Mouse (Mus musculus) lung, postnatal 0 days (tissue): ENCODE measurements around the gene Srpk2. TPM values are rescaled to one million over a fixed set of nuclear protein-coding genes. Genes with fewer than 3 reads are reported as not detected.

Source experiments
- ATAC-seq: fragments of 200-750 bp; cut with Nextera tagmentation; 2 replicates; pipeline ENCODE4 v1.8.0; 2017; ENCODE audit warnings: moderate library complexity
- DNase-seq: peaks from one replicate; pipeline ENCODE4 v3.0.0-alpha.2; 2016; ENCODE audit warnings: low spot score
- H3K27ac ChIP-seq: fragments of 300-500 bp; sonication (generic); 2 replicates; pipeline ENCODE4 v1.5.1; 2014; ENCODE audit warnings: antibody characterized with exemption, mild to moderate bottlenecking, low read length, mixed read lengths
- H3K27me3 ChIP-seq: fragments of 300-500 bp; sonication (generic); replicated peaks from 2 replicates; pipeline ENCODE4 v1.6.1; 2014; ENCODE audit warnings: low read length, mixed read lengths; ENCODE audit not compliant: insufficient read depth
- H3K36me3 ChIP-seq: fragments of 300-500 bp; sonication (generic); 2 replicates; pipeline ENCODE4 v1.6.1; 2014; ENCODE audit warnings: low read length, mixed read lengths; ENCODE audit not compliant: insufficient read depth
- H3K4me1 ChIP-seq: fragments of 300-500 bp; sonication (generic); 2 replicates; pipeline ENCODE4 v1.6.1; 2014; ENCODE audit warnings: antibody characterized with exemption, low read depth, low read length, mixed read lengths; ENCODE audit not compliant: insufficient read depth
- H3K4me2 ChIP-seq: fragments of 300-500 bp; sonication (generic); replicated peaks from 2 replicates; pipeline ENCODE4 v1.6.1; 2014; ENCODE audit warnings: low read depth, mild to moderate bottlenecking, low read length, moderate library complexity, mixed read lengths
- H3K4me3 ChIP-seq: fragments of 300-500 bp; sonication (generic); 2 replicates; pipeline ENCODE4 v1.5.1; 2014; ENCODE audit warnings: low read depth, low read length
- H3K9ac ChIP-seq: fragments of 300-500 bp; sonication (generic); replicated peaks from 2 replicates; pipeline ENCODE4 v1.6.1; 2014; ENCODE audit warnings: low read depth, mild to moderate bottlenecking
- H3K9me3 ChIP-seq: fragments of 300-500 bp; sonication (generic); 2 replicates; pipeline ENCODE4 v1.6.1; 2016; ENCODE audit warnings: low read length, mixed read lengths
- CTCF ChIP-seq: IDR thresholded peaks from 2 replicates; pipeline ENCODE4 v1.5.1; 2016; ENCODE audit warnings: antibody characterized with exemption, mild to moderate bottlenecking
- EP300 ChIP-seq: IDR thresholded peaks from 2 replicates; pipeline ENCODE4 v1.6.1; 2016; ENCODE audit warnings: antibody characterized with exemption, mild to moderate bottlenecking, control low read depth
- WGBS: fragments of 180-500 bp; shearing (Covaris S2); extraction: QIAGEN DNeasy Blood & Tissue Kit; methylation state at CpG from one replicate; pipeline ENCODE4 v1.1.7; 2014; 5-methylcytosine and 5-hydroxymethylcytosine counted together
- polyA plus RNA-seq: library from polyadenylated mRNA; unstranded; fragments of >200 nt; fragmentation: Nextera tagmentation; extraction: Ambion mirVana; gene quantifications from 2 replicates; pipeline ENCODE4 v1.2.1, GENCODE M21; 2015

The Srpk2 gene
- polyA plus RNA-seq, 1 experiment from 2014 or later: 38.1 TPM

DNA sequence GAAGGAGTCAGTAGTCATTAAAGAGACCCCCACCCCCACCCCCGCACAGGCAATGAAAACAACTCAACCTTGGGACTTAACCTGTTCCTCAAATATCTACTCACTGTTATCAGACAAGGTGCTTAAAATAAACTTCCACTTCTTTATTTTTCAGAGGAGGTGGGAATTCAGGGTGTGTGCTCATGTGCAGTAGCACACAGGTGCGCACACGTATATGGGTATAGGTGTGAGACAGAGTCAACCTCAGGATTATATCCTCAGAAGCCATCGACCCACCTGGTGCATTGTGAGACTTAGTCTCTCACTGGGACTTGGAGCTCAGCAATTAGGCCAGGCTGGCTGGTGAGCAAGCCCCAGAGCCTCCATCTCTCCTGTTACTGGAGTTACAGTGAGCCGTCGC lies 153.3 kb downstream of the Srpk2 start:
- no peak for ATAC-seq
- Histone ChIP-seq H3K4me2 (no peak overlapping the region), H3K36me3 (no peaks in the 10 kb centered on the region), H3K4me1 (no peaks in the 10 kb centered on the region), H3K9ac (no peak overlapping the region), H3K4me3 (no peak overlapping the region), H3K27me3 (no peaks in the 10 kb centered on the region), H3K9me3 (no peaks in the 10 kb centered on the region), H3K27ac (no peak overlapping the region)
- WGBS: 87% methylated on average over 6 of the region's 6 CpGs
- no peak for DNase-seq
- TF ChIP-seq EP300: no peak
- TF ChIP-seq CTCF: no peak

GRCm38 (mm10) chr5:23524621-23525020 lies 159.8 kb downstream of the Srpk2 start:
- H3K4me2 ChIP-seq: no peak overlapping the region
- no peak overlapping the region for H3K9ac ChIP-seq
- no peak for TF ChIP-seq CTCF
- no peak for TF ChIP-seq EP300
- H3K27me3 ChIP-seq: no peaks in the 10 kb centered on the region
- H3K36me3 ChIP-seq: 0 out of 2 replicates have a peak, but pooled peaks cover 8% of the 10 kb centered on the region
- ATAC-seq: no peak
- no peak overlapping the region for H3K4me3 ChIP-seq
- no peak for DNase-seq
- 55% methylated on average over 3 of the region's 3 CpGs for WGBS
- no peaks in the 10 kb centered on the region for H3K4me1 ChIP-seq
- no peaks in the 10 kb centered on the region for H3K9me3 ChIP-seq
- no peak overlapping the region for H3K27ac ChIP-seq

DNA sequence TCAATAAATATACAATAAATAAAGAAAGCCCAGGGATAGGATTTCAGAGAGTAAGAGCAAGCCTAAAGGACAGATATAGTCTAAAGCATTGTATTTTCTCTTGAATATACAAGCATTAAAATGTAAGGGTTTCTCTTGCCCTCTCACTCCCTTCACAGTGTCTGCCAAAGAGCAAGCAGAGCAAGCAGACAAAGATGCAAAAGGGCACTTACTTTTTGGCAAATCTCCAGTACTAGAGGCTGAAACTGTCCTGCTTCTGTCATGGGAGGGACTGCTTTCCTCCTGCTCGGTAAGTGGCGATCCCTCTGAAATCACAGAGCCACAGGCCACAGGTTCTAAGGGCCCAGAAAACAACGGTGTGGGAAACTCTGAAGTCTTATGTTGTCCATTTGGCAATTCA lies 160.5 kb downstream of the Srpk2 start:
- WGBS: 71% methylated on average over 3 of the region's 3 CpGs
- 0 out of 2 replicates have a peak, but pooled peaks cover 8% of the 10 kb centered on the region for H3K36me3 ChIP-seq
- DNase-seq (no peak), ATAC-seq (no peak)
- no peak overlapping the region for H3K27ac ChIP-seq
- no peaks in the 10 kb centered on the region for H3K4me1 ChIP-seq
- H3K9ac ChIP-seq: no peak overlapping the region
- no peak overlapping the region for H3K4me2 ChIP-seq
- no peaks in the 10 kb centered on the region for H3K27me3 ChIP-seq
- TF ChIP-seq EP300: no peak
- TF ChIP-seq CTCF: no peak
- H3K4me3 ChIP-seq: no peak overlapping the region
- H3K9me3 ChIP-seq: no peaks in the 10 kb centered on the region

- H3K9ac ChIP-seq: no peak overlapping the region
- no peak overlapping the region for H3K4me2 ChIP-seq
- H3K36me3 ChIP-seq: 0 out of 2 replicates have a peak, but pooled peaks cover 8% of the 10 kb centered on the region
- H3K4me1 ChIP-seq: no peaks in the 10 kb centered on the region
- WGBS: 83% methylated on average over 1 of the region's 1 CpGs
- no peaks in the 10 kb centered on the region for H3K9me3 ChIP-seq
- H3K27ac ChIP-seq: no peak overlapping the region
- no peaks in the 10 kb centered on the region for H3K27me3 ChIP-seq
- ATAC-seq (no peak), DNase-seq (no peak)
- no peak for TF ChIP-seq CTCF
- H3K4me3 ChIP-seq: no peak overlapping the region
These were observed 162.8 kb downstream of the Srpk2 start for GRCm38 (mm10) chr5:23521645-23522044.

GRCm38 (mm10) chr5:23519679-23520078 lies 164.7 kb downstream of the Srpk2 start:
- no peak for DNase-seq
- no peaks in the 10 kb centered on the region for H3K9me3 ChIP-seq
- H3K27me3 ChIP-seq: no peaks in the 10 kb centered on the region
- no peak overlapping the region for H3K4me2 ChIP-seq
- no peak for TF ChIP-seq EP300
- TF ChIP-seq CTCF: no peak
- ATAC-seq: no peak
- peaks cover 5% of the 10 kb centered on the region; the same call in 1 of the 2 replicates for H3K36me3 ChIP-seq
- no peak overlapping the region for H3K9ac ChIP-seq
- no peak overlapping the region for H3K27ac ChIP-seq
- no peaks in the 10 kb centered on the region for H3K4me1 ChIP-seq
- WGBS: 80% methylated on average over 3 of the region's 3 CpGs
- no peak overlapping the region for H3K4me3 ChIP-seq

GRCm38 (mm10) chr5:23518673-23519072 lies 165.7 kb downstream of the Srpk2 start:
- Histone ChIP-seq H3K9me3 (no peaks in the 10 kb centered on the region), H3K4me1 (no peaks in the 10 kb centered on the region), H3K4me3 (no peak overlapping the region), H3K9ac (no peak overlapping the region), H3K27me3 (no peaks in the 10 kb centered on the region), H3K4me2 (no peak overlapping the region), H3K36me3 (no peaks in the 10 kb centered on the region; the same call in 1 of the 2 replicates), H3K27ac (no peak overlapping the region)
- no peak for TF ChIP-seq CTCF
- 0 out of 2 replicates have a peak, but pooled peaks have one; percentile 22 for TF ChIP-seq EP300
- ATAC-seq: peak; percentile 70
- DNase-seq: peak; percentile 73
- WGBS: 27% methylated on average over 3 of the region's 3 CpGs

- TF ChIP-seq EP300 (no peak), CTCF (no peak)
These were observed 166.6 kb downstream of the Srpk2 start for GRCm38 (mm10) chr5:23517839-23518238.

More at GRCm38 (mm10) chr5:23517839-23518238, 166.6 kb downstream of the Srpk2 start:
- H3K4me3 ChIP-seq: no peak overlapping the region
- no peaks in the 10 kb centered on the region for H3K4me1 ChIP-seq
- 92% methylated on average over 4 of the region's 4 CpGs for WGBS
- no peak for DNase-seq
- H3K9me3 ChIP-seq: no peaks in the 10 kb centered on the region
- no peak overlapping the region for H3K9ac ChIP-seq
- no peak overlapping the region for H3K4me2 ChIP-seq
- no peak overlapping the region for H3K27ac ChIP-seq
- ATAC-seq: no peak
- H3K36me3 ChIP-seq: peaks cover 5% of the 10 kb centered on the region; the same call in 1 of the 2 replicates
- H3K27me3 ChIP-seq: no peaks in the 10 kb centered on the region
